ENCODE assay signal across 22 mouse cellular contexts in genomic region chr10:91027964-91028363, GRCm38 (mm10). TPM values are rescaled to one million over a fixed set of nuclear protein-coding genes. Genes with fewer than 3 reads are reported as not detected.
A peak's percentile ranks its signal among the peaks of the same experiment; 100 is the strongest.
DNase-seq lines count a peak whose midpoint lies in the region; TF ChIP-seq lines count a peak whose summit lies in the region.
"Had no signal": no experiment of that assay in that cellular context is flagged by ENCODE, and none has a peak within 500 bp of the region (broad histone marks: within the 10 kb centered on the region; RNA-seq: fewer than 3 reads in every experiment).

No protein-coding gene starts in this region.

- no peak for DNase-seq in left cerebral cortex, adult 2 months (ENCODE audit: extremely low spot score in 1 of 2, low spot score in 2 of 2)
- DNase-seq in left cerebral cortex, adult 8-10 months (ENCODE audit: low spot score in 2 of 2), result no peak
- peak; percentile 75 to 76 for DNase-seq in spleen, postnatal 36 days (ENCODE audit: low spot score in 2 of 2)
- DNase-seq in spleen, adult 12 weeks (ENCODE audit: low spot score), result no peak
- peak; percentile 77 for DNase-seq in ZHBTc4 (ENCODE audit: low read depth, low spot score)
- DNase-seq in adrenal gland, postnatal 10 days, result no peak
- no peak for DNase-seq in urinary bladder, adult 18-20 months (ENCODE audit: low spot score in 2 of 2)
- DNase-seq: adrenal gland, adult 2 months; cerebellum, adult 8-10 months; cerebellum, postnatal 36 days; gastrocnemius, postnatal 25 days; heart, adult 18-20 months; heart, postnatal 4 days; kidney, adult 9 months; kidney, postnatal 10 days; left cerebral cortex, postnatal 4 days; liver, postnatal 0 days; right cerebral cortex, postnatal 4 days; thymus, postnatal 4 days had no signal

- intact Hi-C loops in left cerebral cortex, adult 2 months (cut with DNase I), result no loop called here

- H3K27ac ChIP-seq in left cerebral cortex, adult 2 months, result peak overlapping the region; percentile 24; the same call in 1 of the 2 replicates
- H3K27ac ChIP-seq: forebrain, embryonic 13.5 days; hindbrain, embryonic 14.5 days; liver, embryonic 12.5 days had no signal

- H3K4me3 ChIP-seq in left cerebral cortex, adult 2 months, result no peak overlapping the region
- H3K4me3 ChIP-seq: forebrain, embryonic 13.5 days; liver, embryonic 12.5 days had no signal

- TF ChIP-seq CTCF in left cerebral cortex, adult 2 months (IDR thresholded peaks at IDR 0.05), result no peak

RNA-seq across cellular contexts. Expression of gene Apaf1, which starts 54.6 kb away (rescaled TPM):
- 10 to 100 TPM; 11.0 to 13.7 TPM for total RNA-seq in left cerebral cortex, adult 2 months (2021)
- 10 to 100 TPM; 10.6 to 12.7 (median 11.9) TPM for total RNA-seq in left cerebral cortex, adult 8-10 months (2022)
- total RNA-seq in adrenal gland, postnatal 10 days (2021), result 10 to 100 TPM; 13.5 to 14.7 TPM

RNA-seq across cellular contexts. Expression of gene Ikbip, which starts 54.8 kb away (rescaled TPM):
- 10 to 100 TPM; 11.3 to 13.8 TPM for total RNA-seq in left cerebral cortex, adult 2 months (2021)
- 10 to 100 TPM; 11.5 to 19.7 (median 15.6) TPM for total RNA-seq in left cerebral cortex, adult 8-10 months (2022)
- total RNA-seq in adrenal gland, postnatal 10 days (2021), result 10 to 100 TPM; 30.4 to 34.5 TPM

Comparison
In these comparisons a context has a peak if more than half of its experiments do, and no peak if none do; other contexts are left out.
1. DNase-seq: peak in spleen, postnatal 36 days (2 of 2) and ZHBTc4 (single experiment); none in left cerebral cortex, adult 2 months (0 of 2), left cerebral cortex, adult 8-10 months (0 of 2), spleen, adult 12 weeks (single experiment), adrenal gland, postnatal 10 days (single experiment) and urinary bladder, adult 18-20 months (0 of 2).